Comparison of ENCODE assay signal across 10 mouse cellular contexts in the genomic region with DNA sequence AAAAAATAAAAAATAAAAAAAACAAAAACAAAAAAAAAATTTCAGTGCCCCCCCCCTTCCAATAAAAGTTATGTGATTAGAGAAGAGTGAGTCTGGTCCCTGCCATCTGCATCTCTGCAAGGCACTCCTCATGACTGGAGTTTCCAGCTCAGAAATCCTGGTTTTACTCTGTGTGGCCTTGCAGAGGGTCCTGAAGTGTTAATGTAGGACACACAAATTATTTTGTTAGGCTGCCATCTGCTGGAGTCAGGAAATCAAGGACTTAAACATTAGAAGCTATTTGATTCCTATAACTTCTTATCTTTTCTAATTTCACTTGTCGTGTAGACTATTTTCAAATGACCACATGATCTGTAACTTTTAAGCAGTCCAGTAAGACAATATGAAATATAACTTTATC.
DNase-seq lines count a peak whose midpoint lies in the region; ATAC-seq and TF ChIP-seq lines count a peak whose summit lies in the region.
"Had no signal": no experiment of that assay in that cellular context is flagged by ENCODE, and none has a peak within 500 bp of the region (broad histone marks: within the 10 kb centered on the region; RNA-seq: fewer than 3 reads in every experiment).

No protein-coding gene starts in this region.

- H3K4me3 ChIP-seq in forebrain, embryonic 11.5 days (ENCODE audit: low read depth, low read length) = no peak overlapping the region
- no peak overlapping the region for H3K4me3 ChIP-seq in forebrain, embryonic 10.5 days
- H3K4me3 ChIP-seq in neural tube, embryonic 14.5 days (ENCODE audit: low read depth, low read length) = no peak overlapping the region
- no peak overlapping the region for H3K4me3 ChIP-seq in neural tube, embryonic 15.5 days (replicated peaks)
- no peak overlapping the region for H3K4me3 ChIP-seq in hindbrain, postnatal 0 days (ENCODE audit: low read length)
- H3K4me3 ChIP-seq in stomach, postnatal 0 days (ENCODE audit: low read depth, low read length) = no peak overlapping the region
- no peak overlapping the region for H3K4me3 ChIP-seq in gastrocnemius, adult 2 months
- H3K4me3 ChIP-seq: embryonic facial prominence, embryonic 13.5 days; liver, embryonic 12.5 days had no signal

- WGBS in forebrain, embryonic 11.5 days = 28% methylated on average over 1 of the region's 1 CpGs
- WGBS in forebrain, embryonic 10.5 days = 41% methylated on average over 1 of the region's 1 CpGs
- WGBS in neural tube, embryonic 14.5 days = 42% methylated on average over 1 of the region's 1 CpGs
- WGBS in neural tube, embryonic 15.5 days = 51% methylated on average over 1 of the region's 1 CpGs
- 37% methylated on average over 1 of the region's 1 CpGs for WGBS in hindbrain, postnatal 0 days
- WGBS in stomach, postnatal 0 days = 26% methylated on average over 1 of the region's 1 CpGs

- H3K27me3 ChIP-seq in forebrain, embryonic 11.5 days (ENCODE audit: control insufficient read depth, insufficient read depth, low read length) = no peaks in the 10 kb centered on the region
- peaks cover 11% of the 10 kb centered on the region; the same call in 1 of the 2 replicates for H3K27me3 ChIP-seq in forebrain, embryonic 10.5 days (ENCODE audit: poor library complexity, severe bottlenecking)
- no peaks in the 10 kb centered on the region for H3K27me3 ChIP-seq in neural tube, embryonic 14.5 days (ENCODE audit: control insufficient read depth, insufficient read depth, low read length)
- no peaks in the 10 kb centered on the region for H3K27me3 ChIP-seq in neural tube, embryonic 15.5 days (replicated peaks)
- H3K27me3 ChIP-seq in hindbrain, postnatal 0 days (ENCODE audit: insufficient read depth, low read length) = no peaks in the 10 kb centered on the region
- no peaks in the 10 kb centered on the region for H3K27me3 ChIP-seq in stomach, postnatal 0 days (ENCODE audit: control insufficient read depth, insufficient read depth, low read length)
- H3K27me3 ChIP-seq: embryonic facial prominence, embryonic 13.5 days; liver, embryonic 12.5 days had no signal

- peak; percentile 63 for TF ChIP-seq CTCF in hindbrain, postnatal 0 days (IDR thresholded peaks at IDR 0.05; ENCODE audit: low read depth)
- peak; percentile 56 for TF ChIP-seq CTCF in stomach, postnatal 0 days (IDR thresholded peaks at IDR 0.05; ENCODE audit: low read depth)
- TF ChIP-seq CTCF in gastrocnemius, adult 2 months (IDR thresholded peaks at IDR 0.05) = no peak

- intact Hi-C loops in gastrocnemius, adult 2 months (cut with DNase I) = no loop called here

- no peak overlapping the region for H3K9ac ChIP-seq in forebrain, embryonic 11.5 days (ENCODE audit: low read length)
- H3K9ac ChIP-seq in neural tube, embryonic 14.5 days (replicated peaks; ENCODE audit: low read depth, low read length) = no peak overlapping the region
- no peak overlapping the region for H3K9ac ChIP-seq in neural tube, embryonic 15.5 days (replicated peaks)
- no peak overlapping the region for H3K9ac ChIP-seq in hindbrain, postnatal 0 days (replicated peaks; ENCODE audit: low read length)
- H3K9ac ChIP-seq in stomach, postnatal 0 days (ENCODE audit: low read length) = no peak overlapping the region
- H3K9ac ChIP-seq: embryonic facial prominence, embryonic 13.5 days; liver, embryonic 12.5 days had no signal

- H3K9me3 ChIP-seq in forebrain, embryonic 11.5 days (ENCODE audit: control insufficient read depth, low read length) = no peaks in the 10 kb centered on the region
- H3K9me3 ChIP-seq in forebrain, embryonic 10.5 days = no peaks in the 10 kb centered on the region
- H3K9me3 ChIP-seq in neural tube, embryonic 14.5 days (ENCODE audit: control insufficient read depth, low read length) = no peaks in the 10 kb centered on the region
- no peaks in the 10 kb centered on the region for H3K9me3 ChIP-seq in neural tube, embryonic 15.5 days (replicated peaks)
- no peaks in the 10 kb centered on the region for H3K9me3 ChIP-seq in hindbrain, postnatal 0 days (ENCODE audit: low read length)
- no peaks in the 10 kb centered on the region for H3K9me3 ChIP-seq in stomach, postnatal 0 days (ENCODE audit: control insufficient read depth, low read length)
- H3K9me3 ChIP-seq: embryonic facial prominence, embryonic 13.5 days; liver, embryonic 12.5 days had no signal

- no peaks in the 10 kb centered on the region for H3K36me3 ChIP-seq in forebrain, embryonic 11.5 days (ENCODE audit: control insufficient read depth, insufficient read depth, low read length)
- no peaks in the 10 kb centered on the region for H3K36me3 ChIP-seq in forebrain, embryonic 10.5 days (replicated peaks)
- no peaks in the 10 kb centered on the region for H3K36me3 ChIP-seq in neural tube, embryonic 14.5 days (ENCODE audit: control insufficient read depth, insufficient read depth, low read length)
- no peaks in the 10 kb centered on the region for H3K36me3 ChIP-seq in neural tube, embryonic 15.5 days
- no peaks in the 10 kb centered on the region for H3K36me3 ChIP-seq in hindbrain, postnatal 0 days (ENCODE audit: insufficient read depth, low read length)
- H3K36me3 ChIP-seq in stomach, postnatal 0 days (ENCODE audit: control insufficient read depth, insufficient read depth, low read length) = no peaks in the 10 kb centered on the region
- H3K36me3 ChIP-seq: embryonic facial prominence, embryonic 13.5 days; liver, embryonic 12.5 days had no signal

- H3K27ac ChIP-seq in forebrain, embryonic 11.5 days (ENCODE audit: low read depth, low read length) = no peak overlapping the region
- no peak overlapping the region for H3K27ac ChIP-seq in forebrain, embryonic 10.5 days
- no peak overlapping the region for H3K27ac ChIP-seq in neural tube, embryonic 14.5 days (ENCODE audit: low read depth, low read length)
- H3K27ac ChIP-seq in neural tube, embryonic 15.5 days (replicated peaks) = no peak overlapping the region
- no peak overlapping the region for H3K27ac ChIP-seq in hindbrain, postnatal 0 days
- no peak overlapping the region for H3K27ac ChIP-seq in stomach, postnatal 0 days (replicated peaks)
- no peak overlapping the region for H3K27ac ChIP-seq in gastrocnemius, adult 2 months
- H3K27ac ChIP-seq: embryonic facial prominence, embryonic 13.5 days; liver, embryonic 12.5 days had no signal

- no peak for TF ChIP-seq EP300 in stomach, postnatal 0 days (optimal IDR thresholded peaks at IDR 0.05)

- H3K4me1 ChIP-seq in forebrain, embryonic 11.5 days (replicated peaks; ENCODE audit: control insufficient read depth, insufficient read depth, low read length) = no peaks in the 10 kb centered on the region; the same call in 1 of the 2 replicates
- peaks cover 30% of the 10 kb centered on the region for H3K4me1 ChIP-seq in forebrain, embryonic 10.5 days
- no peaks in the 10 kb centered on the region for H3K4me1 ChIP-seq in neural tube, embryonic 14.5 days (ENCODE audit: control insufficient read depth, insufficient read depth, low read length)
- no peaks in the 10 kb centered on the region for H3K4me1 ChIP-seq in neural tube, embryonic 15.5 days
- no peaks in the 10 kb centered on the region for H3K4me1 ChIP-seq in hindbrain, postnatal 0 days (ENCODE audit: insufficient read depth, low read length)
- H3K4me1 ChIP-seq in stomach, postnatal 0 days (replicated peaks; ENCODE audit: control insufficient read depth, insufficient read depth) = no peaks in the 10 kb centered on the region
- H3K4me1 ChIP-seq: embryonic facial prominence, embryonic 13.5 days; liver, embryonic 12.5 days had no signal

- ATAC-seq in forebrain, embryonic 11.5 days (replicated peaks; ENCODE audit: low FRiP score) = peak; percentile 91
- ATAC-seq in neural tube, embryonic 14.5 days (ENCODE audit: low read depth) = peak; percentile 49; the same call in 1 of the 2 replicates
- no peak for ATAC-seq in neural tube, embryonic 15.5 days (ENCODE audit: low FRiP score)
- ATAC-seq in hindbrain, postnatal 0 days = no peak
- no peak for ATAC-seq in stomach, postnatal 0 days (ENCODE audit: low FRiP score, low TSS enrichment)
- ATAC-seq: liver, embryonic 12.5 days had no signal

- DNase-seq in forebrain, embryonic 11.5 days (ENCODE audit: low spot score) = no peak
- DNase-seq in forebrain, embryonic 10.5 days (ENCODE audit: extremely low spot score, low spot score) = no peak
- DNase-seq in hindbrain, postnatal 0 days (ENCODE audit: low spot score) = peak; percentile 80
- DNase-seq in stomach, postnatal 0 days (ENCODE audit: low spot score) = no peak
- DNase-seq in thymus, adult 18-20 months = no peak
- no peak for DNase-seq in gastrocnemius, adult 2 months

- H3K4me2 ChIP-seq in forebrain, embryonic 11.5 days (ENCODE audit: low read depth, low read length, severe bottlenecking) = no peak overlapping the region
- H3K4me2 ChIP-seq in neural tube, embryonic 14.5 days (ENCODE audit: low read depth, low read length) = no peak overlapping the region
- no peak overlapping the region for H3K4me2 ChIP-seq in neural tube, embryonic 15.5 days
- no peak overlapping the region for H3K4me2 ChIP-seq in hindbrain, postnatal 0 days (ENCODE audit: low read depth, low read length)
- no peak overlapping the region for H3K4me2 ChIP-seq in stomach, postnatal 0 days (replicated peaks; ENCODE audit: low read depth)
- H3K4me2 ChIP-seq: embryonic facial prominence, embryonic 13.5 days; liver, embryonic 12.5 days had no signal

Comparison
In these comparisons a context has a peak if more than half of its experiments do, and no peak if none do; other contexts are left out.
1. ATAC-seq: peak in forebrain, embryonic 11.5 days (single experiment) and neural tube, embryonic 14.5 days (single experiment); none in neural tube, embryonic 15.5 days (single experiment), hindbrain, postnatal 0 days (single experiment) and stomach, postnatal 0 days (single experiment).